Mouse (Mus musculus): Measurements from ENCODE around the gene Hsh2d. TPM values are rescaled to one million over a fixed set of nuclear protein-coding genes. Genes with fewer than 3 reads are reported as not detected.

Hsh2d gene
- polyA plus RNA-seq, 1 experiment from 2014 or later, result not detected

- H3K4me3 ChIP-seq, result peak overlapping the region; percentile 39
- no peaks in the 10 kb centered on the region for H3K9me3 ChIP-seq (replicated peaks)
- no peak overlapping the region for H3K9ac ChIP-seq
- peaks cover 27% of the 10 kb centered on the region for H3K4me1 ChIP-seq
- H3K27ac ChIP-seq, result no peak overlapping the region
- peak overlapping the region; percentile 63 for H3K4me2 ChIP-seq
- WGBS, result 81% methylated on average over 3 of the region's 3 CpGs
- peaks cover 11% of the 10 kb centered on the region for H3K36me3 ChIP-seq (ENCODE audit: poor library complexity, severe bottlenecking)
- no peak for ATAC-seq
- H3K27me3 ChIP-seq, result no peaks in the 10 kb centered on the region
Observed at GRCm38 (mm10) chr8:72160007-72160406, 29.4 kb upstream of the Hsh2d start.

- no peaks in the 10 kb centered on the region for H3K9me3 ChIP-seq (replicated peaks)
- peak; percentile 99 for ATAC-seq
- H3K4me1 ChIP-seq, result peaks cover 27% of the 10 kb centered on the region
- peak within 1 kb of the TSS; percentile 93 for H3K4me2 ChIP-seq
- peak within 1 kb of the TSS; percentile 97 for H3K9ac ChIP-seq
- under 1% methylated on average over 82 of the region's 82 CpGs for WGBS
- peak within 1 kb of the TSS; percentile 75 for H3K27ac ChIP-seq
- no peaks in the 10 kb centered on the region for H3K27me3 ChIP-seq
- peak within 1 kb of the TSS; percentile 84 for H3K4me3 ChIP-seq
- H3K36me3 ChIP-seq (ENCODE audit: poor library complexity, severe bottlenecking), result peaks cover 20% of the 10 kb centered on the region
Observed at GRCm38 (mm10) chr8:72160707-72161697, 28.4 kb upstream of the Hsh2d start, which contains the start of gene Rab8a. Gene Rab8a, plus strand, starts transcription at chr8:72161200.

- H3K9me3 ChIP-seq (replicated peaks), result no peaks in the 10 kb centered on the region
- no peak overlapping the region; the same call in 1 of the 2 replicates for H3K9ac ChIP-seq
- 0 out of 2 replicates have a peak overlapping the region, but pooled peaks have one; percentile 84 for H3K4me3 ChIP-seq
- peaks cover 22% of the 10 kb centered on the region for H3K36me3 ChIP-seq (ENCODE audit: poor library complexity, severe bottlenecking)
- no peak overlapping the region for H3K27ac ChIP-seq
- H3K4me1 ChIP-seq, result peaks cover 27% of the 10 kb centered on the region
- no peak for ATAC-seq
- H3K27me3 ChIP-seq, result no peaks in the 10 kb centered on the region
- H3K4me2 ChIP-seq, result peak overlapping the region; percentile 93
Observed at GRCm38 (mm10) chr8:72162821-72163220, 26.6 kb upstream of the Hsh2d start.

GRCm38 (mm10) chr8:72169098-72169668, 20.3 kb upstream of the Hsh2d start:
- no peak overlapping the region for H3K4me3 ChIP-seq
- H3K27me3 ChIP-seq, result no peaks in the 10 kb centered on the region
- H3K27ac ChIP-seq, result no peak overlapping the region
- no peaks in the 10 kb centered on the region for H3K9me3 ChIP-seq (replicated peaks)
- H3K4me1 ChIP-seq, result no peaks in the 10 kb centered on the region
- H3K36me3 ChIP-seq (ENCODE audit: poor library complexity, severe bottlenecking), result peaks cover 83% of the 10 kb centered on the region
- no peak overlapping the region for H3K4me2 ChIP-seq
- ATAC-seq, result no peak
- 93% methylated on average over 3 of the region's 3 CpGs for WGBS
- H3K9ac ChIP-seq, result no peak overlapping the region

- ATAC-seq, result no peak
- Histone ChIP-seq H3K4me3 (no peak overlapping the region), H3K36me3 (ENCODE audit: poor library complexity, severe bottlenecking) (peaks cover 83% of the 10 kb centered on the region), H3K27ac (no peak overlapping the region), H3K4me2 (no peak overlapping the region), H3K27me3 (no peaks in the 10 kb centered on the region), H3K4me1 (no peaks in the 10 kb centered on the region), H3K9ac (no peak overlapping the region), H3K9me3 (replicated peaks) (no peaks in the 10 kb centered on the region)
- 87% methylated on average over 3 of the region's 3 CpGs for whole genome bisulfite sequencing
Observed at GRCm38 (mm10) chr8:72169681-72170249, 19.7 kb upstream of the Hsh2d start.

- Histone ChIP-seq H3K36me3 (ENCODE audit: poor library complexity, severe bottlenecking) (peaks cover 99% of the 10 kb centered on the region), H3K27me3 (no peaks in the 10 kb centered on the region), H3K4me2 (no peak overlapping the region), H3K9me3 (replicated peaks) (no peaks in the 10 kb centered on the region), H3K9ac (no peak overlapping the region), H3K27ac (no peak overlapping the region), H3K4me1 (no peaks in the 10 kb centered on the region), H3K4me3 (no peak overlapping the region)
- ATAC-seq, result peak; percentile 75
- 56% methylated on average over 5 of the region's 5 CpGs for WGBS
Observed at GRCm38 (mm10) chr8:72177346-72177925, 12.0 kb upstream of the Hsh2d start.

GRCm38 (mm10) chr8:72183554-72184202, 5.8 kb upstream of the Hsh2d start:
- H3K36me3 ChIP-seq (ENCODE audit: poor library complexity, severe bottlenecking), result peaks cover 39% of the 10 kb centered on the region
- H3K27me3 ChIP-seq, result no peaks in the 10 kb centered on the region
- H3K4me1 ChIP-seq, result no peaks in the 10 kb centered on the region
- 79% methylated on average over 2 of the region's 2 CpGs for WGBS
- no peak overlapping the region for H3K4me2 ChIP-seq
- H3K4me3 ChIP-seq, result no peak overlapping the region
- H3K27ac ChIP-seq, result no peak overlapping the region
- H3K9me3 ChIP-seq (replicated peaks), result no peaks in the 10 kb centered on the region
- H3K9ac ChIP-seq, result no peak overlapping the region
- peak; percentile 59; the same call in 1 of the 2 replicates for ATAC-seq

GRCm38 (mm10) chr8:72187793-72188331, 1.6 kb upstream of the Hsh2d start:
- H3K36me3 ChIP-seq (ENCODE audit: poor library complexity, severe bottlenecking), result no peaks in the 10 kb centered on the region
- WGBS, result 93% methylated on average over 2 of the region's 2 CpGs
- no peak overlapping the region for H3K4me2 ChIP-seq
- H3K27ac ChIP-seq, result no peak overlapping the region
- no peak overlapping the region for H3K9ac ChIP-seq
- no peaks in the 10 kb centered on the region for H3K4me1 ChIP-seq
- no peak overlapping the region for H3K4me3 ChIP-seq
- no peak for ATAC-seq
- no peaks in the 10 kb centered on the region for H3K27me3 ChIP-seq
- H3K9me3 ChIP-seq (replicated peaks), result no peaks in the 10 kb centered on the region

- H3K9me3 ChIP-seq (replicated peaks), result no peaks in the 10 kb centered on the region
- H3K9ac ChIP-seq, result no peak overlapping the region
- ATAC-seq, result no peak
- H3K4me3 ChIP-seq, result no peak overlapping the region
- 87% methylated on average over 2 of the region's 2 CpGs for WGBS
- no peaks in the 10 kb centered on the region for H3K36me3 ChIP-seq (ENCODE audit: poor library complexity, severe bottlenecking)
- no peak overlapping the region for H3K4me2 ChIP-seq
- H3K27me3 ChIP-seq, result no peaks in the 10 kb centered on the region
- H3K27ac ChIP-seq, result no peak overlapping the region
- no peaks in the 10 kb centered on the region for H3K4me1 ChIP-seq
Observed at GRCm38 (mm10) chr8:72190215-72190539, 739 bp downstream of the Hsh2d start.

GRCm38 (mm10) chr8:72192065-72192464, 2.6 kb downstream of the Hsh2d start:
- no peaks in the 10 kb centered on the region for H3K36me3 ChIP-seq (ENCODE audit: poor library complexity, severe bottlenecking)
- no peak overlapping the region for H3K9ac ChIP-seq
- no peaks in the 10 kb centered on the region for H3K4me1 ChIP-seq
- no peak overlapping the region for H3K27ac ChIP-seq
- no peak for ATAC-seq
- H3K27me3 ChIP-seq, result no peaks in the 10 kb centered on the region
- no peaks in the 10 kb centered on the region for H3K9me3 ChIP-seq (replicated peaks)
- H3K4me2 ChIP-seq, result no peak overlapping the region
- no peak overlapping the region for H3K4me3 ChIP-seq

- ATAC-seq, result no peak
- Histone ChIP-seq H3K4me2 (no peak overlapping the region), H3K4me1 (no peaks in the 10 kb centered on the region), H3K4me3 (no peak overlapping the region), H3K9ac (no peak overlapping the region), H3K36me3 (ENCODE audit: poor library complexity, severe bottlenecking) (no peaks in the 10 kb centered on the region), H3K9me3 (replicated peaks) (peaks cover 25% of the 10 kb centered on the region), H3K27ac (no peak overlapping the region), H3K27me3 (no peaks in the 10 kb centered on the region)
- 64% methylated on average over 8 of the region's 8 CpGs for WGBS
Observed at GRCm38 (mm10) chr8:72197997-72198396, 8.6 kb downstream of the Hsh2d start.
